Mouse (Mus musculus) cerebellum, adult 2 months (tissue): ENCODE results near the gene Rbp2. TPM values are rescaled to one million over a fixed set of nuclear protein-coding genes. Genes with fewer than 3 reads are reported as not detected.

Source experiments
- DNase-seq, 2 experiments: peaks; one replicate each; pipeline ENCODE4 v3.0.0; 2021
- H3K27ac ChIP-seq: fragments of 200-500 bp; 2 replicates; pipeline ENCODE4 v1.5.1; 2012; ENCODE audit warnings: low read length, control low read depth, inconsistent platforms; ENCODE audit not compliant: insufficient read depth
- H3K27me3 ChIP-seq: fragments of 200-500 bp; 2 replicates; pipeline ENCODE4 v1.6.1; 2012; ENCODE audit warnings: inconsistent platforms, mild to moderate bottlenecking, low read length, moderate library complexity; ENCODE audit not compliant: control insufficient read depth, insufficient read depth
- H3K4me1 ChIP-seq: fragments of 200-500 bp; 2 replicates; pipeline ENCODE4 v1.6.1; 2011; ENCODE audit warnings: low read length; ENCODE audit not compliant: control insufficient read depth, insufficient read depth
- H3K4me3 ChIP-seq: fragments of 200-500 bp; replicated peaks from 2 replicates; pipeline ENCODE3; 2011; ENCODE audit warnings: mild to moderate bottlenecking, low read depth, low read length, control low read depth; ENCODE audit not compliant: insufficient read depth
- CTCF ChIP-seq: fragments of 200-500 bp; IDR thresholded peaks from 2 replicates; pipeline ENCODE4 v1.5.1; 2011; ENCODE audit warnings: low read depth, mild to moderate bottlenecking, control low read depth, low read length, moderate library complexity, borderline replicate concordance; ENCODE audit not compliant: insufficient read depth
- POLR2A ChIP-seq: fragments of 200-500 bp; IDR thresholded peaks from 2 replicates; pipeline ENCODE4 v1.6.1; 2011; ENCODE audit warnings: low read length, control low read depth, borderline replicate concordance; ENCODE audit not compliant: insufficient read depth
- WGBS: fragments of 180-500 bp; shearing (Covaris S2); methylation state at CpG from one replicate; pipeline ENCODE4 v1.1.7; 2018; 5-methylcytosine and 5-hydroxymethylcytosine counted together
- polyA plus RNA-seq: library from polyadenylated mRNA; depleted of rRNA; stranded (reverse); fragments of >200 nt; gene quantifications from 2 replicates; pipeline ENCODE4 v1.2.3, GENCODE M21; 2012

Rbp2 gene
- polyA plus RNA-seq, 1 experiment, result not detected

- Histone ChIP-seq H3K4me3 (no peak overlapping the region), H3K27me3 (no peaks in the 10 kb centered on the region), H3K4me1 (no peaks in the 10 kb centered on the region), H3K27ac (no peak overlapping the region)
- WGBS, result 77% methylated on average over 4 of the region's 4 CpGs
- no peak for TF ChIP-seq POLR2A
- TF ChIP-seq CTCF, result no peak
- no peak for DNase-seq
These were observed 3.7 kb upstream of the Rbp2 start for GRCm38 (mm10) chr9:98482256-98482655.

DNA sequence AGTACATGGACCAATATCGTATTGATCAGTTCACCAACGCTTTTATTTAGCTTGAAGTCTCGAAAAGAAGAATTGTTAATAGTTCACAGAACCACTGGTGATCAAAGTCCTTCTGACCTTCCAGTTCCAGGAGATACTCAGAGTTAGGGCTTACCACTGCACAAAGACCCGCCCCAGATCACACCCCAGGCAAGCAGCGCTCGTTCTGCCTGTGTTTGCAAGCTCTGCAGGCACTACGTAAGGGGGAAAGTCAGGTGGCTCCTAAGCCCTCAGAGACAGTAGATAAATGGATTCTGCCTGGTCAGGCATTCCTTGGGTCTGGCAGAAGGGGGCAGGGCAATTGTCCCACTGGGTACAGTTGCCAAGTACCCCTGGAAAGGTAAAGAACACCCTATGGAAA is 895 bp upstream of the Rbp2 start:
- 84% methylated on average over 7 of the region's 7 CpGs for WGBS
- Histone ChIP-seq H3K27me3 (no peaks in the 10 kb centered on the region), H3K27ac (no peak overlapping the region), H3K4me1 (no peaks in the 10 kb centered on the region), H3K4me3 (no peak overlapping the region)
- no peak for TF ChIP-seq CTCF
- TF ChIP-seq POLR2A, result no peak
- no peak for DNase-seq

DNA sequence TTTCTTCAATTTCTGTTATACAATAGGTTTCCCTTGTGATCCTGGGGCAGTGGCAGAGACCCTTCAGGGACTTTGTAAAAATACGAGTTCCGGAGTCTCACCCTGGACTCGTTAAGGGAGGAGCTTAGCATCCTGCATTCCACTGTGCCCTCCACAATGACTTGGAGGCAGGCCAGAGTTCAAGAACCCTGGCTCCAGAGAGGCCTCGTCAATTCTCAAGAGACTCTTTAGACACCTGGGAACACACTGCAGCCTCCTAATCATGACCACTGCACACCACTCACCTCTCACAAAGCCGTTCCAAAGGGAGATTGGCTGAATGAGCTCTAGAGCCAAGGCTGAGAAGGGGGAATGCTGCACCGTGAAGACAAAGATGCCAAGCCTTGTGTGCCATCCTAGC is 1.4 kb downstream of the Rbp2 start:
- Histone ChIP-seq H3K27ac (no peak overlapping the region), H3K27me3 (no peaks in the 10 kb centered on the region), H3K4me1 (no peaks in the 10 kb centered on the region), H3K4me3 (no peak overlapping the region)
- WGBS, result 53% methylated on average over 6 of the region's 6 CpGs
- TF ChIP-seq CTCF, result no peak
- TF ChIP-seq POLR2A, result no peak
- no peak for DNase-seq

GRCm38 (mm10) chr9:98489532-98489931 is 3.6 kb downstream of the Rbp2 start:
- TF ChIP-seq POLR2A, result no peak
- no peak for TF ChIP-seq CTCF
- H3K27ac ChIP-seq, result no peak overlapping the region
- no peaks in the 10 kb centered on the region for H3K27me3 ChIP-seq
- DNase-seq, result no peak
- 90% methylated on average over 4 of the region's 4 CpGs for WGBS
- H3K4me3 ChIP-seq, result no peak overlapping the region
- H3K4me1 ChIP-seq, result no peaks in the 10 kb centered on the region

DNA sequence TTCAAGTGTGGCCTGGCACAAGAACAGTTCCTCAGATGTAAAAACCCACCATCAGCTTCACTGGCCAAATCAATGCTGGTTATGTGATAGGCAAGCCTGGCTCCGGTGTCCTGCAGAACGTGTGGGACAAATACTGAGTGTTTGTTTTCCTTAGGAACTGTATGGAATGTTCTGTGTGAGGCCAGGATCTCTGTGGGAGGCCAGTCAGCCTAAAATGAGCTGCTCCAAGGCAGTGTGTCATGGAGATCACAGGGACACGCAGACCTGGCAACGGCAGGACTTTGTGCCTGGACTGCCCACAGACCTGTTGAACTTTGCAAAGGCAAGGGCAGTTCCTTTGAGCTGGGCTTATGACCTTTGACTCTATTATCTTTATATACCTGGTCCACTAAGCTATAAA is 4.2 kb downstream of the Rbp2 start:
- DNase-seq, result no peak
- TF ChIP-seq CTCF (no peak), POLR2A (no peak)
- no peaks in the 10 kb centered on the region for H3K27me3 ChIP-seq
- H3K27ac ChIP-seq, result no peak overlapping the region
- H3K4me3 ChIP-seq, result no peak overlapping the region
- H3K4me1 ChIP-seq, result no peaks in the 10 kb centered on the region
- 20% methylated on average over 4 of the region's 4 CpGs for WGBS

DNA sequence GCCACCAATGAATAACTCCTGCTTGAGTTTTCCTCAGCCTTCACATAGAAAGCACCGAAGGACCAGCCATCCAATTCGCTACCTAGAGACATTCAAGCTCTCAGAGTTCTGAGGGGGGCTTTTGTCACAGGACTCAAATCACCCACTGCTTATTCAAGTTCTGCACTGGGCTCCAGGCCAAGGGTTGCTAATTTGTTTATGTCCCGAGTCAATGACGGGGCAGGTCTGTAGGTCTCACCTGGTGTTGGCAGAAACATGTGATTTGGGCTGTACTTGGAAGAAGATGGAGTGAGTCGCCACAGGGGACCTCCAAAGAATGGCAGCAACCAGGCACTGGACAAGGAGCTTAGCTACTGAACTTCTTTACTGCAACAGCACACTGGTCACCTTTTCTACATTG is 5.2 kb downstream of the Rbp2 start:
- WGBS, result 57% methylated on average over 5 of the region's 5 CpGs
- Histone ChIP-seq H3K27ac (no peak overlapping the region), H3K4me3 (no peak overlapping the region), H3K4me1 (no peaks in the 10 kb centered on the region), H3K27me3 (no peaks in the 10 kb centered on the region)
- DNase-seq, result no peak
- TF ChIP-seq POLR2A (no peak), CTCF (no peak)

DNA sequence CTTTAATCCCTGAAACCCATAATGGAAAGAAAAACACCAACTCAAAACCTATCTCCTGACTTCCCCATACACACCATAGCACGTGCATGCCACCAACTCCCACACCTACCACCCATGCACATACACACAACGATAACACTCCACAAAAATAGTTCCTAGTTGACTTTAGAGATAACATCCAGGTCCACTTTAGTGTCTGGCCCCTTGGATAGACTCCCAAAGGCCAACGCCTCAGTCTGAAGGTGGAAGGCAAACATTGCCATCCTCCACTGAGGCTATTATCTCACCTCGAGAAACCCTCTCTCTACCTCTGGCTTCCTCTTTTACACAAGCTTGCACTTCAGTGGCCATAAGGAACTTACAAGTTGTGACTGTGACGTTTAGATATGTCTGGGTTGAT is 6.3 kb downstream of the Rbp2 start:
- no peak for DNase-seq
- Histone ChIP-seq H3K4me1 (no peaks in the 10 kb centered on the region), H3K4me3 (no peak overlapping the region), H3K27ac (no peak overlapping the region), H3K27me3 (no peaks in the 10 kb centered on the region)
- WGBS, result 86% methylated on average over 5 of the region's 5 CpGs
- TF ChIP-seq CTCF (no peak), POLR2A (no peak)

- Histone ChIP-seq H3K4me3 (no peak overlapping the region), H3K27me3 (no peaks in the 10 kb centered on the region), H3K4me1 (no peaks in the 10 kb centered on the region), H3K27ac (no peak overlapping the region)
- WGBS, result 79% methylated on average over 1 of the region's 1 CpGs
- TF ChIP-seq CTCF, result no peak
- TF ChIP-seq POLR2A, result no peak
- no peak for DNase-seq
These were observed 6.9 kb downstream of the Rbp2 start for GRCm38 (mm10) chr9:98492821-98493220.
